In the genomic region with DNA sequence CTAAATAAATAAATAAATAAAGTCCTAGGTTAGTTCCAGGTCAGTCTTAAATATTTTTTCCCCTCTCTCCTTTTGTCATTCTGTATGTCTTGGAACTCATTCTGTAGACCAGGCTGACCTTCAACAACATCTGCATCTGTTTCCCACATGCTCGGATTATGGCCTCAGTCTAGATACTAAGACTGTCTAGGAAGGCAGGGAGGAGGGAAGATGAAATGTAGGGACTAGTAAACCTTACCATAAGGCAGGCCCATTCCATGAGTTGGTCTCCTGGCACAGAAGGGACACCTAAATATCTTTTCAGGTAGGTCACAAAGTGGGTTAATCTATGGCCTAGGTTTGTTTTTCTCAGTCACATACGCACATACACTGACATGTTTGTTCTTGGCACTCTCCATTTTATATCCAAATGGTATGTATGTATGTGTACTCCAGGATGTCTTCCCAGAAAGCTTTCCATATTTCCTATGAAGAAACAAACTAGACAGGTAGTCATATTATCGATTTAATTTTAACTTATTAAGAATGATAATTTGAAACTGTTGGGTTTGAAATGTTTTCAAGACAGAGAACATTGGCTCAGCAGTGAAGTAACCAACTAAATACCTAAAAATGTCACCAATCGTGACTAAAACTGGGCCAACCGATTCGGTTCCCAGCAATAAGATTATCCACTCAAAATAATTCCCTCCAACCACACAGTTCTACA, we compare ENCODE assay signal across 8 mouse cellular contexts. TPM values are rescaled to one million over a fixed set of nuclear protein-coding genes. Genes with fewer than 3 reads are reported as not detected.
A peak's percentile ranks its signal among the peaks of the same experiment; 100 is the strongest.
DNase-seq lines count a peak whose midpoint lies in the region; ATAC-seq and TF ChIP-seq lines count a peak whose summit lies in the region.

No protein-coding gene starts in this region.

- no peak for DNase-seq in gastrocnemius, adult 2 months
- no peak for DNase-seq in gastrocnemius, postnatal 10 days
- DNase-seq in A20 (ENCODE audit: low read depth, low spot score), result peak; percentile 31
- DNase-seq in forebrain, embryonic 11.5 days (ENCODE audit: low spot score), result no peak
- no peak for DNase-seq in liver, embryonic 13.5 days
- DNase-seq in adrenal gland, adult 8-10 months, result no peak
- DNase-seq in cerebellum, postnatal 36 days, result no peak
- no peak for DNase-seq in spleen, postnatal 14 days (ENCODE audit: low spot score in 2 of 2)

- ATAC-seq in forebrain, embryonic 11.5 days (replicated peaks; ENCODE audit: low FRiP score), result no peak
- ATAC-seq in liver, embryonic 13.5 days (ENCODE audit: low read depth), result no peak

- peak overlapping the region; percentile 69 for H3K4me2 ChIP-seq in forebrain, embryonic 11.5 days (ENCODE audit: low read depth, low read length, severe bottlenecking)
- peak overlapping the region; percentile 79 for H3K4me2 ChIP-seq in liver, embryonic 13.5 days

- H3K36me3 ChIP-seq in forebrain, embryonic 11.5 days (ENCODE audit: control insufficient read depth, insufficient read depth, low read length), result no peaks in the 10 kb centered on the region
- H3K36me3 ChIP-seq in liver, embryonic 13.5 days, result peaks cover 32% of the 10 kb centered on the region

- H3K9me3 ChIP-seq in forebrain, embryonic 11.5 days (ENCODE audit: control insufficient read depth, low read length), result no peaks in the 10 kb centered on the region
- H3K9me3 ChIP-seq in liver, embryonic 13.5 days (replicated peaks), result no peaks in the 10 kb centered on the region

- 59% methylated on average over 6 of the region's 6 CpGs for WGBS in forebrain, embryonic 11.5 days
- WGBS in liver, embryonic 13.5 days (ENCODE audit: insufficient replicate concordance), result 33% methylated on average over 6 of the region's 6 CpGs

- TF ChIP-seq CTCF in gastrocnemius, adult 2 months (IDR thresholded peaks at IDR 0.05), result no peak

- H3K27me3 ChIP-seq in forebrain, embryonic 11.5 days (ENCODE audit: control insufficient read depth, insufficient read depth, low read length), result no peaks in the 10 kb centered on the region
- H3K27me3 ChIP-seq in liver, embryonic 13.5 days, result no peaks in the 10 kb centered on the region

- peaks cover 7% of the 10 kb centered on the region; the same call in 1 of the 2 replicates for H3K4me1 ChIP-seq in forebrain, embryonic 11.5 days (replicated peaks; ENCODE audit: control insufficient read depth, insufficient read depth, low read length)
- H3K4me1 ChIP-seq in liver, embryonic 13.5 days (replicated peaks), result peaks cover 52% of the 10 kb centered on the region

- intact Hi-C loops in gastrocnemius, adult 2 months (cut with DNase I), result loop anchor here (2.0 kb wide), 1 partner anchor 100 kb away; a partner anchor contains a TSS

- H3K27ac ChIP-seq in gastrocnemius, adult 2 months, result peak overlapping the region; percentile 96
- H3K27ac ChIP-seq in forebrain, embryonic 11.5 days (ENCODE audit: low read depth, low read length), result peak overlapping the region; percentile 87
- H3K27ac ChIP-seq in liver, embryonic 13.5 days, result peak overlapping the region; percentile 91

- H3K9ac ChIP-seq in forebrain, embryonic 11.5 days (ENCODE audit: low read length), result peak overlapping the region; percentile 93
- H3K9ac ChIP-seq in liver, embryonic 13.5 days, result peak overlapping the region; percentile 90

- H3K4me3 ChIP-seq in gastrocnemius, adult 2 months, result peak overlapping the region; percentile 78
- peak overlapping the region; percentile 73 for H3K4me3 ChIP-seq in forebrain, embryonic 11.5 days (ENCODE audit: low read depth, low read length)
- peak overlapping the region; percentile 80 for H3K4me3 ChIP-seq in liver, embryonic 13.5 days (replicated peaks)

RNA-seq across cellular contexts. Expression of a gene that starts 1.1 kb away (rescaled TPM):
- total RNA-seq in gastrocnemius, adult 2 months (2021), result 10 to 100 TPM in 1 of 2 experiments, 1 to 10 TPM in 1; 7.3 to 12.0 TPM
- 10 to 100 TPM in 1 of 2 experiments, 1 to 10 TPM in 1; 9.1 to 11.0 TPM for total RNA-seq in gastrocnemius, postnatal 10 days (2021)
- 21.7 and 22.9 TPM in 2 replicates for polyA plus RNA-seq in forebrain, embryonic 11.5 days (2014; fragmentation: Nextera tagmentation; extraction: Ambion mirVana)
- 8.1 and 9.3 TPM in 2 replicates for polyA plus RNA-seq in liver, embryonic 13.5 days (2015; fragmentation: Nextera tagmentation; extraction: Ambion mirVana)
- 10 to 100 TPM; 16.0 to 21.6 (median 18.6) TPM for total RNA-seq in adrenal gland, adult 8-10 months (2022)

RNA-seq across cellular contexts. Expression of a gene that starts 27.5 kb away (rescaled TPM):
- total RNA-seq in gastrocnemius, adult 2 months (2021), result not detected
- total RNA-seq in gastrocnemius, postnatal 10 days (2021), result 1 to 10 TPM; 1.1 to 1.6 TPM
- 212 and 228 TPM in 2 replicates for polyA plus RNA-seq in forebrain, embryonic 11.5 days (2014; fragmentation: Nextera tagmentation; extraction: Ambion mirVana)
- 0.60 and 0.91 TPM in 2 replicates for polyA plus RNA-seq in liver, embryonic 13.5 days (2015; fragmentation: Nextera tagmentation; extraction: Ambion mirVana)
- total RNA-seq in adrenal gland, adult 8-10 months (2022), result 10 to 100 TPM; 18.1 to 31.5 (median 20.7) TPM

RNA-seq across cellular contexts. Expression of a gene that starts 32.8 kb away (rescaled TPM):
- 10 to 100 TPM; 12.0 to 13.0 TPM for total RNA-seq in gastrocnemius, adult 2 months (2021)
- total RNA-seq in gastrocnemius, postnatal 10 days (2021), result 10 to 100 TPM; 21.1 to 23.0 TPM
- polyA plus RNA-seq in forebrain, embryonic 11.5 days (2014; fragmentation: Nextera tagmentation; extraction: Ambion mirVana), result 66.5 and 68.3 TPM in 2 replicates
- 24.5 and 26.2 TPM in 2 replicates for polyA plus RNA-seq in liver, embryonic 13.5 days (2015; fragmentation: Nextera tagmentation; extraction: Ambion mirVana)
- total RNA-seq in adrenal gland, adult 8-10 months (2022), result 10 to 100 TPM; 26.4 to 74.8 (median 44.5) TPM

RNA-seq across cellular contexts. Expression of a gene that starts 45.0 kb away (rescaled TPM):
- total RNA-seq in gastrocnemius, adult 2 months (2021), result 1 to 10 TPM; 2.8 to 4.9 TPM
- 1 to 10 TPM; 3.2 to 4.0 TPM for total RNA-seq in gastrocnemius, postnatal 10 days (2021)
- polyA plus RNA-seq in forebrain, embryonic 11.5 days (2014; fragmentation: Nextera tagmentation; extraction: Ambion mirVana), result 0.68 and 0.90 TPM in 2 replicates
- 1.3 and 1.5 TPM in 2 replicates for polyA plus RNA-seq in liver, embryonic 13.5 days (2015; fragmentation: Nextera tagmentation; extraction: Ambion mirVana)
- 10 to 100 TPM; 18.8 to 32.4 (median 24.6) TPM for total RNA-seq in adrenal gland, adult 8-10 months (2022)

Comparison
In these comparisons a context has a peak if more than half of its experiments do, and no peak if none do; other contexts are left out.
1. RNA of a gene that starts 27.5 kb away (total RNA-seq): 18.1 to 31.5 TPM in adrenal gland, adult 8-10 months; 1.1 to 1.6 TPM in gastrocnemius, postnatal 10 days and not detected in gastrocnemius, adult 2 months; every median in the first group is over 4 times any median in the second.
2. Peak in every context shown above with its lines, with median percentiles within 50 percentile points of each other: H3K27ac ChIP-seq and H3K4me3 ChIP-seq.